Mouse (Mus musculus): ENCODE measurements around the gene Vmn1r228. TPM values are rescaled to one million over a fixed set of nuclear protein-coding genes. Genes with fewer than 3 reads are reported as not detected.

The Vmn1r228 gene
- not detected in 4 replicates for total RNA-seq (2023; ENCODE audit: inconsistent age)

GRCm38 (mm10) chr17:20786057-20786456 lies at the start of gene Vmn1r228:
Gene Vmn1r228, minus strand, starts transcription at chr17:20786157.

GRCm38 (mm10) chr17:20811255-20811654 lies 25.3 kb upstream of the Vmn1r228 start, which contains the start of gene Vmn1r229:
Gene Vmn1r229, plus strand, starts transcription at chr17:20811555.

GRCm38 (mm10) chr17:20729543-20729942 lies 56.4 kb downstream of the Vmn1r228 start, which contains the start of gene Vmn1r227:
Gene Vmn1r227, plus strand, starts transcription at chr17:20729843.

Other genes with a start within 250 kb of the Vmn1r228 start
- gene Vmn2r109, start 221.4 kb downstream of the Vmn1r228 start, total RNA-seq (2023; ENCODE audit: inconsistent age) = not detected in 4 replicates
- not detected in 4 replicates for gene Vmn2r110, start 189.7 kb downstream of the Vmn1r228 start, total RNA-seq (2023; ENCODE audit: inconsistent age)
- gene Fpr-rs3, start 161.3 kb downstream of the Vmn1r228 start, total RNA-seq (2023; ENCODE audit: inconsistent age) = not detected in 4 replicates
- gene Vmn1r226, start 103.3 kb downstream of the Vmn1r228 start, total RNA-seq (2023; ENCODE audit: inconsistent age) = not detected in 4 replicates
- gene Vmn1r227, start 56.3 kb downstream of the Vmn1r228 start, total RNA-seq (2023; ENCODE audit: inconsistent age) = not detected in 4 replicates
- gene Vmn1r229, start 25.4 kb upstream of the Vmn1r228 start, total RNA-seq (2023; ENCODE audit: inconsistent age) = 0.06 TPM in 2 of 4 replicates, not detected in the others
- gene Vmn1r230, start 54.3 kb upstream of the Vmn1r228 start, total RNA-seq (2023; ENCODE audit: inconsistent age) = not detected in 4 replicates
- gene Vmn1r231, start 118.9 kb upstream of the Vmn1r228 start, total RNA-seq (2023; ENCODE audit: inconsistent age) = not detected in 4 replicates
- not detected in 4 replicates for gene Vmn1r232, start 133.6 kb upstream of the Vmn1r228 start, total RNA-seq (2023; ENCODE audit: inconsistent age)
- gene Ppp2r1a, start 159.2 kb upstream of the Vmn1r228 start, total RNA-seq (2023; ENCODE audit: inconsistent age) = 270 to 318 TPM (median 301 TPM) in 4 replicates
- gene Vmn1r233, start 210.3 kb upstream of the Vmn1r228 start, total RNA-seq (2023; ENCODE audit: inconsistent age) = not detected in 4 replicates
- 14.4 to 18.0 TPM (median 16.1 TPM) in 4 replicates for gene Zfp160, start 222.7 kb upstream of the Vmn1r228 start, total RNA-seq (2023; ENCODE audit: inconsistent age)

All from B cell, adult (primary cell).